Mouse (Mus musculus) hindbrain, embryonic 16.5 days (tissue): Measurements from ENCODE around the gene Elmo3. TPM values are rescaled to one million over a fixed set of nuclear protein-coding genes. Genes with fewer than 3 reads are reported as not detected.
"Not testable (repeated sequence)": the region's sequence is repeated elsewhere in the genome, so short reads cannot be mapped to it uniquely, and the experiment has no call there.

Experiments
- ATAC-seq: fragments of 200-750 bp; cut with Nextera tagmentation; 2 replicates; pipeline ENCODE4 v1.8.0; 2017; ENCODE audit warnings: moderate TSS enrichment, moderate library complexity
- H3K27ac ChIP-seq: fragments of 300-500 bp; sonication (generic); 2 replicates; pipeline ENCODE4 v1.5.1; 2014; ENCODE audit warnings: low read depth, mild to moderate bottlenecking, control low read depth, low read length, moderate library complexity
- H3K27me3 ChIP-seq: fragments of 300-500 bp; sonication (generic); replicated peaks from 2 replicates; pipeline ENCODE4 v1.6.1; 2014; ENCODE audit warnings: low read length; ENCODE audit not compliant: control insufficient read depth, insufficient read depth
- H3K36me3 ChIP-seq: fragments of 300-500 bp; sonication (generic); 2 replicates; pipeline ENCODE4 v1.6.1; 2014; ENCODE audit warnings: mild to moderate bottlenecking, low read length, moderate library complexity, mixed read lengths; ENCODE audit not compliant: control insufficient read depth, insufficient read depth
- H3K4me1 ChIP-seq: fragments of 300-500 bp; sonication (generic); 2 replicates; pipeline ENCODE4 v1.6.1; 2014; ENCODE audit warnings: low read depth, low read length; ENCODE audit not compliant: control insufficient read depth, insufficient read depth
- H3K4me2 ChIP-seq: fragments of 300-500 bp; sonication (generic); 2 replicates; pipeline ENCODE4 v1.6.1; 2014; ENCODE audit warnings: mild to moderate bottlenecking, low read length, control low read depth, moderate library complexity
- H3K4me3 ChIP-seq: fragments of 300-500 bp; sonication (generic); 2 replicates; pipeline ENCODE4 v1.5.1; 2014; ENCODE audit warnings: mild to moderate bottlenecking, low read length, control low read depth, moderate library complexity
- H3K9ac ChIP-seq: fragments of 300-500 bp; sonication (generic); 2 replicates; pipeline ENCODE4 v1.6.1; 2014; ENCODE audit warnings: low read depth, mild to moderate bottlenecking, control low read depth, low read length, moderate library complexity
- H3K9me3 ChIP-seq: fragments of 300-500 bp; sonication (generic); 2 replicates; pipeline ENCODE4 v1.6.1; 2014; ENCODE audit warnings: mild to moderate bottlenecking, low read length, moderate library complexity; ENCODE audit not compliant: control insufficient read depth
- WGBS: fragments of 180-500 bp; shearing (Covaris S2); extraction: QIAGEN DNeasy Blood & Tissue Kit; methylation state at CpG from one replicate; pipeline ENCODE4 v1.1.7; 2014; 5-methylcytosine and 5-hydroxymethylcytosine counted together
- polyA plus RNA-seq: library from polyadenylated mRNA; unstranded; fragments of >200 nt; fragmentation: Nextera tagmentation; extraction: Ambion mirVana; gene quantifications from 2 replicates; pipeline ENCODE4 v1.2.1, GENCODE M21; 2015

Gene Elmo3
- polyA plus RNA-seq, 1 experiment from 2014 or later = 1.5 TPM

DNA sequence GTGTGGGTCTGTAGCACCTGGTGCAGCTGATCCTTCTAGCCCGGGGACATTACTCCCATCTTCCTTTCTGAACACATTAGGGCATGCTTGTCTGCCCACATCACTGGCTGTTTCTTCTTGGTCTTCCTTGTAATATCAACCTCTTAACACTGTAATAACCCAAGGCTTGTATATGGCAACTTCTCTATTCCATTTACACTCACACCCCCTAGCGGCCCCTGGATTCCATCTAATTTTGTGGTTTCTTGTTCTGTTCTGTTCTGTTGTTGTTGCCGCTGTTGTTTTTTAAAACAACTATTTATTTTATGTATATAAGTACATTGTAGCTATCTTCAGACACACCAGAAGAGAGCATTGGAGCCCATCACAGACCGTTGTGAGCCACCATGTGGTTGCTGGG lies 18.5 kb upstream of the Elmo3 start:
- no peaks in the 10 kb centered on the region for H3K9me3 ChIP-seq
- ATAC-seq = no peak
- no peak overlapping the region for H3K4me3 ChIP-seq
- H3K4me1 ChIP-seq = peaks cover 37% of the 10 kb centered on the region
- WGBS = 78% methylated on average over 4 of the region's 4 CpGs
- no peak overlapping the region for H3K27ac ChIP-seq
- H3K4me2 ChIP-seq = peak overlapping the region; percentile 74
- peaks cover 14% of the 10 kb centered on the region; the same call in 1 of the 2 replicates for H3K36me3 ChIP-seq
- no peak overlapping the region; the same call in 1 of the 2 replicates for H3K9ac ChIP-seq
- no peaks in the 10 kb centered on the region for H3K27me3 ChIP-seq

- ATAC-seq = no peak
- peaks cover 3% of the 10 kb centered on the region; the same call in 1 of the 2 replicates for H3K36me3 ChIP-seq
- H3K27ac ChIP-seq = no peak overlapping the region; the same call in 1 of the 2 replicates
- H3K4me2 ChIP-seq = peak overlapping the region; percentile 74
- peaks cover 37% of the 10 kb centered on the region for H3K4me1 ChIP-seq
- H3K9me3 ChIP-seq = no peaks in the 10 kb centered on the region
- H3K27me3 ChIP-seq = no peaks in the 10 kb centered on the region
- H3K4me3 ChIP-seq = peak overlapping the region; percentile 49
- H3K9ac ChIP-seq = peak overlapping the region; percentile 63; the same call in 1 of the 2 replicates
- 76% methylated on average over 5 of the region's 5 CpGs for WGBS
Observed at GRCm38 (mm10) chr8:105288231-105288630, 17.2 kb upstream of the Elmo3 start.

GRCm38 (mm10) chr8:105288958-105289732 lies 16.3 kb upstream of the Elmo3 start:
- H3K4me3 ChIP-seq = peak overlapping the region; percentile 49
- peaks cover 3% of the 10 kb centered on the region; the same call in 1 of the 2 replicates for H3K36me3 ChIP-seq
- peak overlapping the region; percentile 63 for H3K9ac ChIP-seq
- H3K9me3 ChIP-seq = no peaks in the 10 kb centered on the region
- H3K4me2 ChIP-seq = peak overlapping the region; percentile 74
- H3K27me3 ChIP-seq = no peaks in the 10 kb centered on the region
- peaks cover 37% of the 10 kb centered on the region for H3K4me1 ChIP-seq
- peak overlapping the region; percentile 88 for H3K27ac ChIP-seq
- ATAC-seq = peak; percentile 91
- under 1% methylated on average over 53 of the region's 53 CpGs for whole genome bisulfite sequencing

GRCm38 (mm10) chr8:105289805-105290460 lies 15.5 kb upstream of the Elmo3 start, which contains the start of gene 4931428F04Rik:
Gene 4931428F04Rik (minus strand): TSS chr8:105289864.
- H3K4me2 ChIP-seq = peak within 1 kb of the TSS; percentile 74
- H3K9me3 ChIP-seq = no peaks in the 10 kb centered on the region
- H3K9ac ChIP-seq = peak within 1 kb of the TSS; percentile 63
- peak within 1 kb of the TSS; percentile 49 for H3K4me3 ChIP-seq
- peak; percentile 10 for ATAC-seq
- peaks cover 37% of the 10 kb centered on the region for H3K4me1 ChIP-seq
- H3K36me3 ChIP-seq = 0 out of 2 replicates have a peak, but pooled peaks cover 3% of the 10 kb centered on the region
- peak within 1 kb of the TSS; percentile 88 for H3K27ac ChIP-seq
- H3K27me3 ChIP-seq = no peaks in the 10 kb centered on the region
- 3% methylated on average over 43 of the region's 43 CpGs for WGBS

DNA sequence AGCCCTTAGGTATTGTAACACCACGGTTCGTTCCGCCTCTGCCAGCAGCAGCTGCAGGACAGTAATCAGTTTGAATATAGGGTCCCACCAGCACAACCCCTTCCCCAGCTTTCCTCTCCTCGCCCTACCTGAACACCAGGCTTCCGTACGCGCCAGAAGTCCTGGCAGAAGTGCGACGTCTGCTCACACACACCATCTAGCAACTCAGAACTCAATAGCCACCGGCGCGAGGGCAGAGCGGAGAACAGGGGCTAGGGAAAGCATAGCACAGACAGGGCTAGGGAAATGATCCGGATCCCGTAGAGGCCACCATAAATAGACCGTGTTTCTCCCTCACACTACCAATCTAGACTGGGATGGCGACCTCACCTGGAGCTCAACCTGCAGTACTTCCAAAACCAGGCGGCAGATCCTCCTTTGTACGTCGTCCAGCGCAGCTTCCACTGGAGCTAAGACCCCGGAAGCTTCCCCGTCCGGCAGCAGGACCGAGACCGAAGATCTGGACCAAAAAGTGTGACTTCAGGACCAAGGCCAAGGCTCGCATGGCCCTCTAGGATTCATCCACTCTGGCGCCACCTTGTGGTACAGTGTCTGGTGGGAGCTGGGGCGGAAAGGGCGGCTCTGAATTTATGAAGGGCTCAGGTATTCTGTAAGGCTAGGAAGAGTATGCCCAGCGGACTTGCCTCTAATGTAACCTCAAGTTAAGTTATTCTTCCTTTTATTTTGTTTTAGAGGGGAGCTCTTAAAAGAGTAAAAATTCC lies 14.7 kb upstream of the Elmo3 start:
- no peaks in the 10 kb centered on the region for H3K9me3 ChIP-seq
- H3K4me1 ChIP-seq = peaks cover 32% of the 10 kb centered on the region
- H3K9ac ChIP-seq = peak overlapping the region; percentile 39; the same call in 1 of the 2 replicates
- H3K27ac ChIP-seq = no peak overlapping the region
- WGBS = 6% methylated on average over 31 of the region's 31 CpGs
- no peak for ATAC-seq
- peak overlapping the region; percentile 74 for H3K4me2 ChIP-seq
- H3K36me3 ChIP-seq = no peaks in the 10 kb centered on the region
- H3K27me3 ChIP-seq = no peaks in the 10 kb centered on the region
- peak overlapping the region; percentile 49 for H3K4me3 ChIP-seq

DNA sequence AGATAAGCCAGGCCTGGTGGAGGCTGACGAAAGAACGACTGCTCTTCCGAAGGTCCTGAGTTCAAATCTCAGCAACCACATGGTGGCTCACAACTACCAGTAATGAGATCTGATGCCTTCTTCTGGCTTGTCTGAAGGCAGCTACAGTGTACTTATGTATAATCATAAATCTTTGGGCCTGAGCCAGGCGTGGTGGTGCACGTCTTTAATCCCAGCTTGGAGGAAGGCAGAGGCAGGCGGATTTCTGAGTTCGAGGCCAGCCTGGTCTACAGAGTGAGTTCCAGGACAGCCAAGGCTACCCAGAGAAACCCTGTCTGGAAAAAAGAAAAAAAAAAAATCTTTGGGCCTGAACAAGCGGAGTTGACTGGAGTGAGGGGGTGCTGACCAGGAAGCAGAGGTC lies 14.0 kb upstream of the Elmo3 start:
- not testable (repeated sequence) for H3K27ac ChIP-seq, H3K9ac ChIP-seq, H3K9me3 ChIP-seq, ATAC-seq, H3K4me2 ChIP-seq, H3K36me3 ChIP-seq, H3K4me3 ChIP-seq, H3K27me3 ChIP-seq
- peaks cover 26% of the 10 kb centered on the region for H3K4me1 ChIP-seq
- WGBS = 89% methylated on average over 8 of the region's 8 CpGs

DNA sequence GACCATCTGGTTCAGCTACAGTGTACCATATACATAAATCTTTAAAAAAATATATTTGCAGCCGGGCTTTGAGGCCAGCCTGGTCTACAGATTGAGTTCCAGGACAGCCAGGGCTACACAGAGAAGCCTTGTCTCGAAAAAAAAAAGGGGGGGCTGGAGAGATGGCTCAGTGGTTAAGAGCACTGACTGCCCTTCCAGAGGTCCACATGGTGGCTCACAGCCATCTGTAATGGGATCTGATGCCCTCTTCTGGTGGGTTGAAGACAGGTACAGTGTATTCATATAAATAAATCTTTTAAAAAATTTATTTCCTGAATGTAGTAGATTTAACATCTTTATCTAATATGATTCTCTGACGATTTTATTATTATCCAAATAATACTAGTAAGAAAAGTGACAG lies 13.6 kb upstream of the Elmo3 start:
- H3K9me3 ChIP-seq, H3K27ac ChIP-seq, H3K4me2 ChIP-seq, H3K36me3 ChIP-seq, H3K9ac ChIP-seq, H3K4me3 ChIP-seq, H3K27me3 ChIP-seq, ATAC-seq: not testable (repeated sequence)
- peaks cover 22% of the 10 kb centered on the region for H3K4me1 ChIP-seq
- 73% methylated on average over 3 of the region's 3 CpGs for WGBS

DNA sequence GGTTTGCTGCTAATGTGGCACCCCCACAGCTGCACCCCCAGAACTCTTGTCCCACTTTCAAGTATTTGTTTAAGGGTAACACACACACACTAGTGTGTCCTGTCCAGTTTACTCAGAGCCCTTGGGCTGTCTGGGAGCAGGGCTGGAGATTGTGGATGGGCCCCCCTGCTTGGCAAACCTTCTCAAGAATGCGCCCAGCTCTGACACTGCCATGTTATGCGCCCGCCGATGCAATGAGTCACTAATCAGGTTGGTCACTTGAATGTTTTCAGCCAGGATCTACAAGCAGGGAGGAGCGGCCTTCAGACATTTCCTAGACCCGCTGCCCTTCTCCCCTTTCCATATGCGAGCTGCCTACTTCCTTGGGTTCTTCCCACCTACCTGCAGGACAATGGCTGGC lies 12.9 kb upstream of the Elmo3 start:
- no peak overlapping the region for H3K27ac ChIP-seq
- ATAC-seq = no peak
- H3K36me3 ChIP-seq = no peaks in the 10 kb centered on the region
- no peaks in the 10 kb centered on the region for H3K27me3 ChIP-seq
- H3K9me3 ChIP-seq = no peaks in the 10 kb centered on the region
- H3K9ac ChIP-seq = no peak overlapping the region
- H3K4me3 ChIP-seq = no peak overlapping the region
- H3K4me1 ChIP-seq = peaks cover 18% of the 10 kb centered on the region
- 81% methylated on average over 7 of the region's 7 CpGs for WGBS
- H3K4me2 ChIP-seq = no peak overlapping the region
